Mouse (Mus musculus): ENCODE measurements at regions not wholly inside any gene's neighbourhood (a gene's known extent, or its start where the extent isn't known, plus 50 kb on each side); places are given as distances from the start of the nearest gene placed in this dataset. TPM values are rescaled to one million over a fixed set of nuclear protein-coding genes. Genes with fewer than 3 reads are reported as not detected.
"Not testable (repeated sequence)": the region's sequence is repeated elsewhere in the genome, so short reads cannot be mapped to it uniquely, and the experiment has no call there.

- H3K9ac ChIP-seq (replicated peaks); H3K27ac ChIP-seq; H3K36me3 ChIP-seq; H3K4me2 ChIP-seq (replicated peaks); H3K4me1 ChIP-seq (replicated peaks); H3K4me3 ChIP-seq (replicated peaks); H3K9me3 ChIP-seq; ATAC-seq; H3K27me3 ChIP-seq: not testable (repeated sequence)
- WGBS, result 56% methylated on average over 1 of the region's 1 CpGs
These were observed 814.3 kb downstream of the Trib2 start for GRCm38 (mm10) chr12:15002401-15002800.

Small RNA genes in the stretch of these regions (microRNA-seq; reads per million reads assigned to microRNA genes)
- not detected for gene Gm27682
